ENCODE assay signal across 18 mouse cellular contexts in genomic region chr9:99639957-99640356, GRCm38 (mm10). TPM values are rescaled to one million over a fixed set of nuclear protein-coding genes. Genes with fewer than 3 reads are reported as not detected.
"Had no signal": no experiment of that assay in that cellular context is flagged by ENCODE, and none has a peak within 500 bp of the region (broad histone marks: within the 10 kb centered on the region; RNA-seq: fewer than 3 reads in every experiment).

No protein-coding gene starts in this region.

- DNase-seq: kidney, adult 2 months; kidney, postnatal 14 days; layer of hippocampus, postnatal 36 days; lung, embryonic 14.5 days; retina, postnatal 1 day; right cerebral cortex, postnatal 4 days; spleen, adult 18-20 months; thymus, adult 18-20 months; thymus, postnatal 14 days had no signal

- H3K4me2 ChIP-seq: kidney, embryonic 15.5 days; limb, embryonic 15.5 days; liver, embryonic 12.5 days; lung, embryonic 14.5 days; midbrain, embryonic 13.5 days; neural tube, embryonic 12.5 days had no signal

- H3K9me3 ChIP-seq: kidney, embryonic 15.5 days; limb, embryonic 15.5 days; liver, embryonic 12.5 days; midbrain, embryonic 13.5 days; neural tube, embryonic 12.5 days had no signal

- H3K27me3 ChIP-seq: kidney, embryonic 15.5 days; limb, embryonic 15.5 days; liver, embryonic 12.5 days; midbrain, embryonic 13.5 days; neural tube, embryonic 12.5 days had no signal

- H3K4me1 ChIP-seq: kidney, embryonic 15.5 days; limb, embryonic 15.5 days; liver, embryonic 12.5 days; midbrain, embryonic 13.5 days; neural tube, embryonic 12.5 days had no signal

- ATAC-seq: liver, embryonic 12.5 days; midbrain, embryonic 13.5 days had no signal

- H3K4me3 ChIP-seq: kidney, embryonic 15.5 days; limb, embryonic 15.5 days; liver, embryonic 12.5 days; midbrain, embryonic 13.5 days; neural tube, embryonic 12.5 days had no signal

- H3K9ac ChIP-seq: kidney, embryonic 15.5 days; limb, embryonic 15.5 days; liver, embryonic 12.5 days; lung, embryonic 14.5 days; midbrain, embryonic 13.5 days; neural tube, embryonic 12.5 days had no signal

- H3K27ac ChIP-seq: kidney, embryonic 15.5 days; limb, embryonic 15.5 days; liver, embryonic 12.5 days; midbrain, embryonic 13.5 days; neural tube, embryonic 12.5 days had no signal

RNA-seq across cellular contexts. Expression of gene Dzip1l, which starts 10.7 kb away (rescaled TPM):
- total RNA-seq: megakaryocyte-erythroid progenitor cell, adult 5-6 weeks; neutrophil, adult 5-6 weeks had no signal

RNA-seq across cellular contexts. Expression of gene A4gnt, which starts 27.7 kb away (rescaled TPM):
- total RNA-seq: megakaryocyte-erythroid progenitor cell, adult 5-6 weeks; neutrophil, adult 5-6 weeks had no signal
- polyA plus RNA-seq: limb, embryonic 11.5 days; liver, embryonic 12.5 days; liver, embryonic 16.5 days; lung, embryonic 14.5 days; midbrain, embryonic 13.5 days; neural tube, embryonic 12.5 days had no signal
